Mouse (Mus musculus) liver, adult 2 months (tissue): ENCODE data around the gene Kcnmb2.

ENCODE experiments used
- CTCF ChIP-seq: fragments of 200-500 bp; IDR thresholded peaks from 2 replicates; pipeline ENCODE4 v1.5.1; 2011; ENCODE audit warnings: low read depth, low read length, control low read depth
- POLR2A ChIP-seq: fragments of 200-500 bp; IDR thresholded peaks from 2 replicates; pipeline ENCODE4 v1.6.1; 2011; ENCODE audit warnings: low read length, control low read depth; ENCODE audit not compliant: insufficient read depth; ENCODE audit errors: extremely low read depth

DNA sequence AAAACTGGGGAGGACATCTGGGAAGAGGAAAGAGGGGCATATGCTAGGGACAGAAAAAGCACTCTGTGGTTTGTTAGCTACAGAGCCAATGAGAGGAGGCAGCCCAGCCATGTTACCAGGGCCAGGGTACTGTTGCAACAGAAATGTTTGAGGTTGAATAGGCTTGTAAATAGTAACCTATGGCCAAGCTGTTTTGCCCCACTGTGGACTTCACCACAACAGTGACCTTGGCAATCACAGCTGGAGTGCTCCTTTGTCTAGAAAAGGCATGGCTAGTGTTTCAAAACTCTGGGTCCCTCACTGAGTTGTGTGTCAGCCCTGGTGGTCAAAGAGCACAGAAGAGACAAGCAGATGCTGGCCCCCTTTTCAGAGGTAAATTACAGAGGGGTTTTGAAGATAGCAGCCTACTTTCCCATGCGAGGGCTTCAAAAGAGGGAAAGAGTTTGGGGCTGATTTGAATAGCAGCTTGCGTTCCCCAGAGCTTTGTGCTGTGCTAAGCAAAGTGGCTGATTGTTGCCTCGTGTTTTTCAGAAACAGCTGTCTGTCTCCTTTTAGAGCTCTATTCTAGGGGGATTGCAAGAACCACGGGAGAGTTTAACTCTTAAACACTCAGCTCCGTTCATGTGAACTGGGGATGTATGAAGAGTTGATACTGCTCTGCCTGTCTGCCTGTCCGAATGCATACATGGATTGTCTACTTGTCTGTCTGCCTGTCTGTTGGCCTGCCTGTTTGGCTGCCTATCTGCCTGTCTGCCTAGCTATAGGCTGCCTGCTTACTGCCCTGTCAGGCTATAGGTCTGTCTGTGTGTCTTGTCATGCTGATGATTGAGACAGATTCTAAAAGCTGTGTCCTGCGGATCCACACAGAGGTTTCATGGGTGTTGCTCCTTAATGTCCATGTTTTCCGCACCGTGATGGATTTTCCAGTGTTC lies 165.0 kb downstream of the Kcnmb2 start:
- no peak for TF ChIP-seq CTCF
- no peak for TF ChIP-seq POLR2A
